Mouse (Mus musculus) frontal cortex, adult 2 months (tissue): Measurements from ENCODE around the gene Sox11. TPM values are rescaled to one million over a fixed set of nuclear protein-coding genes. Genes with fewer than 3 reads are reported as not detected.

Experiments used
- DNase-seq, 2 experiments: peaks; one replicate each; pipeline ENCODE4 v3.0.0; 2022; ENCODE audit warnings: low spot score in 1 of 2; ENCODE audit errors: extremely low spot score in 1 of 2
- polyA plus RNA-seq: library from polyadenylated mRNA; depleted of rRNA; stranded (reverse); fragments of >200 nt; gene quantifications from 2 replicates; pipeline ENCODE4 v1.2.3, GENCODE M21; 2012; rRNA removed

The Sox11 gene
- polyA plus RNA-seq: 11.8 and 12.4 TPM in 2 replicates

GRCm38 (mm10) chr12:27341871-27342690 lies at the start of gene Sox11:
Gene Sox11, minus strand, starts transcription at chr12:27342574.
- DNase-seq: peak; percentile 28 to 53

GRCm38 (mm10) chr12:27391652-27392305 lies 49.4 kb upstream of the Sox11 start:
- no peak for DNase-seq

GRCm38 (mm10) chr12:27390439-27390838 lies 48.1 kb upstream of the Sox11 start:
- no peak for DNase-seq

- DNase-seq: no peak
These were observed 47.1 kb upstream of the Sox11 start for GRCm38 (mm10) chr12:27389429-27389828.

GRCm38 (mm10) chr12:27372505-27372904 lies 30.1 kb upstream of the Sox11 start:
- no peak for DNase-seq

GRCm38 (mm10) chr12:27370756-27371155 lies 28.4 kb upstream of the Sox11 start:
- DNase-seq: no peak

GRCm38 (mm10) chr12:27367476-27367875 lies 25.1 kb upstream of the Sox11 start:
- no peak for DNase-seq

GRCm38 (mm10) chr12:27363840-27364640 lies 21.7 kb upstream of the Sox11 start:
- no peak for DNase-seq

GRCm38 (mm10) chr12:27357076-27357637 lies 14.8 kb upstream of the Sox11 start:
- DNase-seq: no peak

GRCm38 (mm10) chr12:27356571-27356970 lies 14.2 kb upstream of the Sox11 start:
- no peak for DNase-seq

GRCm38 (mm10) chr12:27343606-27344410 lies 1.4 kb upstream of the Sox11 start:
- DNase-seq: no peak

- DNase-seq: peak; percentile 88 to 95
These were observed 574 bp upstream of the Sox11 start for GRCm38 (mm10) chr12:27342691-27343605.

- peak; percentile 27 to 58 for DNase-seq
These were observed 1.1 kb downstream of the Sox11 start for GRCm38 (mm10) chr12:27341130-27341870.

- no peak for DNase-seq
These were observed 1.8 kb downstream of the Sox11 start for GRCm38 (mm10) chr12:27340451-27341035.

GRCm38 (mm10) chr12:27339171-27339751 lies 3.1 kb downstream of the Sox11 start:
- DNase-seq: peak; percentile 21 to 61

- DNase-seq: peak; percentile 19 to 53
These were observed 3.6 kb downstream of the Sox11 start for GRCm38 (mm10) chr12:27338721-27339170.

- DNase-seq: peak; percentile 27 to 65
These were observed 4.3 kb downstream of the Sox11 start for GRCm38 (mm10) chr12:27338116-27338515.
